Mouse (Mus musculus): ENCODE results near the gene Polq.

Polq gene

DNA sequence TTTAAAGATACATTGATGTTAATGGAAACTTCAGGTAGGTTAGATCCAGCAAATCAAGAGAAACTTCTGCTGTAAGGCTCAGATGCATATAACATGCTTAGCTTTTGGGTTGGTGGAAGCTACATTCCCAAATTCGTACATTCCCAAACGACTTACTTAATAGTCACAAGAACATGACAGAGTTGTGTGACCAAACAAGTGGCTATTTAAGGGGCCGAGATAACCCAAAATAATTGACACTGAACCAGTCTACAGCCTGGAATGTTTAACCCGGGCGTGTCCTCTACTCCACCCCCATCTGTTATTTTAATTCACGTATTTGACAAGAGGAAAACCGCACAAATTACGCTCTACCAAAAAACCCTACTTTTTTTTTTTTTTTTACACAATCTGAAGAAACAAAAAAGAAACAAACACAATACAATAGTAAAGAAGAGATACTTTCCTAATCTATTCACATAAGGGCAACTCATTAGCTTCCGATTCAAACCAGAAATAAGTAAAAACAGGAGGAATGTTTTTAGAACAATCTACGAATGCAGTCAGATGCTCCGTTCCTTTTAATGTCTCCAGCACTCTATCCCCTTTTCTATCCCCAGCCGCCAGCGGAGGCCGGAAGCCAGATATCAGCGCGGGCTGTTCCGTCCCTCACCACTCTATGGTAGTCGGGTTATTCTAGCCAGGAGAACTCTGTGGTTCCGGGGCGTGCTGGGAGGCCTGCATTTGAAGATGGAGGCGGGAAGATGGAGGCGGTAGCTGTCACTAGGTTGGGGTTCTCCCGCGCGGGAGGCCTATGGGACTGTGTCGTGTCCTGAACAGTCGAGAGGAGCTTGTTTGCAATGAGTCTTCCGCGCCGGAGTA, at the start of gene Polq:
TSS of gene Polq (plus strand) at position 726 of the 861 bp plus-strand sequence.
- CTCF ChIA-PET: no interaction called here

- CTCF ChIA-PET: no interaction called here
These were observed 48.2 kb upstream of the Polq start for GRCm38 (mm10) chr16:36963415-36963814.

- CTCF ChIA-PET: interaction anchor here (0.6 kb wide), 1 partner anchor 29 kb away, joined by 16 read pairs; no protein-coding TSS in a partner anchor
These were observed 32.5 kb upstream of the Polq start for GRCm38 (mm10) chr16:36979127-36979526.

DNA sequence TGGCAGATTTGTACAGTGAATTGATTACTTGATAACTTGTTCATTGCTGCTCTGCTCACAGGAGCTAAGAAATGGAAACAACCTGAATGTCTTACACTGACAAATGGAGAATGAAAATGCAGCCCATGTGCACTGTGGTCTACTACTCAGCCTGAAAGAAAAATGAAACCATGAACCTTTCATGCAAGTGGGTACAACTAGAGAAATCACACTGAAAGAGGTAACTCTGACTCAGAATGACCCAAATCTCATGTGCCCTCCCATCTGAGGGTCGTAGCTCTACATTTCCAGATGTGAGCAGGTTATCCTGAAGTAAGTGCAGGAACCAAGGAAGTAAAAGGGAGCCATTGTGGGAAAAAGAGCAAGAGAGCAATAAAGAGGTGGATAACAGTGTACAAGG, 27.8 kb upstream of the Polq start:
- CTCF ChIA-PET: no interaction called here

DNA sequence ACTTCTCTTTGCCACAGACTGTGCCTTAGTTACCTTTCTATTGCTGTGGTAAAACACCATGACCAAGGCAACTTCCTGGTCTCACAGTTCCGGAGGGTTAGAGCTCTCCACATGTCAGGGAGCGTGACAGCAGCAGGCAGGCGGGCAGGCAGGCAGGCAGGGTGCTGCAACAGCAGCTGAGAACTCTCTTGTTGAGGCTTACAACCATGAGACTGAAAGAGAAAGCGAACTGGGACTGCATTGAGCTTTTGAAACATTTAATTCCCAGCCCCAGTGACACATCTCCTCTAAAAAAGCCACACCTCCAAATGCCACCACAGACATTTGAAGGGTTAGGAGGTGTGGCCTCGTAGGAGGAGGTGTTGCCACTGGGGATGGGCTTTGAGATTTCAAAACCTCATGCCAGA, 25.9 kb upstream of the Polq start:
- CTCF ChIA-PET: interaction anchor here (0.6 kb wide), 1 partner anchor 357 kb away, joined by 4 read pairs; no protein-coding TSS in a partner anchor

DNA sequence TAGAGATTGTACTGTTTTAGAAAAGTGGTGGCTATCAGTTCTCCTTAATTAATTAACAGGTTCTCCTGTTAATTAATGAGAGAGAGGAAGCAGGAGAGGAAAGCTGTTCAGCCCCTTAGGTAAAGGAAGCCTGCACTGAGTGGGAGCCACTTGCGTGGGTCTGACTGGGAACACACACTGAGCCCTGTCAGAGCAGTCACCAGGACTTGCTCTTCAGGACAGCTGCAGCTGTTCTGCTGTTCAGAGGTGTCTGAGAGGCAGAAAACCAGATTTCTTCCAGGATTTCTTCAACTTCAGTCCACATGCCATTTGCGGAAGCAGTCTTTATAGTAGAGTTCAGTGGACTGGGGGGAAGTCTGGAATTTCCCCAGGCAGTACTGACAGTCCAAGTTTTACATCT, 24.2 kb upstream of the Polq start:
- CTCF ChIA-PET: no interaction called here

- CTCF ChIA-PET: no interaction called here
These were observed 23.5 kb upstream of the Polq start for GRCm38 (mm10) chr16:36988066-36988465.

- CTCF ChIA-PET: interaction anchor here (0.7 to 0.9 kb wide), 2 partner anchors 20 to 83 kb away, joined by 3 to 4 read pairs; no protein-coding TSS in a partner anchor
These were observed 22.1 kb upstream of the Polq start for GRCm38 (mm10) chr16:36989493-36989892.

DNA sequence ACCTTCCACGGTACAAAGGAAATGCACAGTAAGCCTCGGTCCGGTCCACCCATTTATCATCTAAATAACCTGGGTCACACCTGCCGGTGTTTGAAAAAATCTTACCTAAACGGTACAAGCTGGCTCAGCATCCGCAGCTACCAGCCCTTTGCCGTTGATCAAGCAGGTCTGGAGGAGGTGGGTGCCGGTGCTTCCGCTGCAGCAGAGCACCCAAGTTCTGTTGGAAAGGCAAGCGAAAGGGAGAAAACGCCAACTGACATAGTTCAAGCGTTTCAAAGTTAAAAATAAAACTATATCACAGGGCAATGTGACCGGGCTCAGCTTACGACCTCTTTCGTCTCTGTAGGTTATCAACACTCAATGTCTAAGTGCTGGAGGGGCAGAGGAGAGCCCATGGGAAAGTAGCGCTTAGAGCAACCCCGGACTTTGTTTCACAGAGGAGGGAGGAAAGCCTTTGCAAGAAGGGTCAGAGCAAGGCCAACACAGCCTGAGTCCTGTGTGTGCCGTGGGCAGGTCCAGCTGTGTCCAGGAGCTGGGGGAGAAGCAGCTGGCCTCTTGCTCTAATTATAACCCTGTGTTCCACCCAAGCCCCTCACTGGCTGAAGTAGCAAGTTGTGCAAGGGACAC, 21.5 kb upstream of the Polq start, which contains the start of gene Fbxo40:
TSS of gene Fbxo40 (minus strand) at position 469 of the 627 bp plus-strand sequence.
- CTCF ChIA-PET: interaction anchor here (0.9 kb wide), 1 partner anchor 19 kb away, joined by 4 read pairs; no protein-coding TSS in a partner anchor

GRCm38 (mm10) chr16:36997650-36998049, 13.9 kb upstream of the Polq start:
- CTCF ChIA-PET: no interaction called here

- CTCF ChIA-PET: no interaction called here
These were observed 12.1 kb upstream of the Polq start for GRCm38 (mm10) chr16:36999366-36999972.

GRCm38 (mm10) chr16:37009262-37009661, 2.3 kb upstream of the Polq start:
- CTCF ChIA-PET: interaction anchor here (0.9 kb wide), 1 partner anchor 19 kb away, joined by 4 read pairs; the partner anchor contains the start of gene Fbxo40

DNA sequence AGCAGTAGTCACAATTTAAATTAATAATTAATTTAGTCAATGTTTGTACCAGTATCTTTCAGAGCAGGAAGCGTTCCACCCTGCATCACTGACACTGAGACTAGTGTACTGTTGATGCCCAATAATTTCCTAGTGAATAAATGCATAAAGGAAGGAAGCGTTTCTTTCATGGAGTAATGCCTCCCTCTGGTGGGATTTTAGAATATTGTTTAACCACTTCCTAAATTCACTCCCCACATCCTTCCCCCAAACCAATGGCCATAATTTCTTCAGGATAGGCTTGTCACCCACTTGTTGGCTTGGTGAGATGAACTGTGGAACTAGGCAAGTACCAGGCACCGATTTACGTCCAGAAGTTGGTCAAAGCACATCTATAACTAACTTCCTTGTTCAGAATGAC, 1.2 kb upstream of the Polq start:
- CTCF ChIA-PET: no interaction called here

DNA sequence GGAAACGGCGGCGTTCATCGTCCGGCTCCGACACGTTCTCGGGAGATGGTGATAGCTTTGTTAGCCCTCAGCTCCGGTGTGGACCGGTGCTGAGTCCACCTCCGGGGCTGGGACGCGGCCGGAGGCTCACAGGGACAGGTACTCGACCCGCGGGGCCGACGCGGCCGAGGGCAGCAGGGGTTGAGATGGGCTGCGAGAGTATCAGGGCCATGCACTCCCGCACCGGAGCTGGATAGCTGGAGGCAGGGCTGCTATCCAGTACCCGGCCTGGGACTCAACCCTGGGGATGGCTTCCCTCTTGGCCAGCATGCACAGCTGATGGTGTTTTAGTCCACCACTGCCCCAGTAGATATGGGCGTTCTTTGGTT, 320 bp downstream of the Polq start:
- CTCF ChIA-PET: interaction anchor here (0.6 to 1.2 kb wide), 2 partner anchors 77 kb away, joined by 3 read pairs; partner anchors contain the start of gene Hcls1

DNA sequence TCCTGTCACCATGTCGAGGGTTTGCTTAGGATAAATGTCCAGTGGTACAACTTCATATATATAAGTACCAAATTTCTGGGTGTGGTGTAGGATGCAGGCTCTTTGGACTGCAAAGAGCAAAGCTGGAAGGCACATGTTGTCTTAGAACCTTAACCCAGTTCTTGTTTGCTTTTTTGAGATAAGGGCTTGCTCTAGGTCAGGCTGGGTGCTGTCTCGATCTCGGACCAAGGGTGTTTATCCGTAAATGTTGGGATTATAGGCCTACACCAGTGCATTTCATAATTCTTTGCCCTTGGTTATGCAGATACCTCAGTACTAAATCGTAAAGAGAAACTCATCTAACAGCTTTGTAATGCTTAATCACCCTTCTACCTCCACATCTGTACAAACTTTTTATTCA, 750 bp downstream of the Polq start:
- CTCF ChIA-PET: interaction anchor here (0.6 to 1.2 kb wide), 2 partner anchors 77 kb away, joined by 3 read pairs; partner anchors contain the start of gene Hcls1

DNA sequence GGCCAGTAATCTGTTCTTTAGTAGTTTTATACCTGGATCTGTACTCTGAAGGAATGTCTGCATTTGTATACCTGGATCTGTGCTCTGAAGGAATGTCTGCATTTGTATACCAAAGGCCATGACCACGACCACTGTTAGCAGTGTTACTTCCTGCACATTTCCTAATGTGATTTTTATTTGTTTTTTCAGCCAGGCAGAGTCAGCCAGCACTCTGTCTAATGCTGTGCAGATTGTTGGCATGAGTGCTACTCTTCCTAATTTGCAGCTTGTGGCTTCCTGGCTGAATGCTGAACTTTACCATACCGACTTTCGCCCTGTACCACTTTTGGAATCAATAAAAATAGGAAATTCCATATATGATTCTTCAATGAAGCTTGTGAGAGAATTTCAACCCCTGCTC, 16.0 kb downstream of the Polq start:
- CTCF ChIA-PET: no interaction called here

GRCm38 (mm10) chr16:37031996-37032395, 20.4 kb downstream of the Polq start:
- CTCF ChIA-PET: no interaction called here

DNA sequence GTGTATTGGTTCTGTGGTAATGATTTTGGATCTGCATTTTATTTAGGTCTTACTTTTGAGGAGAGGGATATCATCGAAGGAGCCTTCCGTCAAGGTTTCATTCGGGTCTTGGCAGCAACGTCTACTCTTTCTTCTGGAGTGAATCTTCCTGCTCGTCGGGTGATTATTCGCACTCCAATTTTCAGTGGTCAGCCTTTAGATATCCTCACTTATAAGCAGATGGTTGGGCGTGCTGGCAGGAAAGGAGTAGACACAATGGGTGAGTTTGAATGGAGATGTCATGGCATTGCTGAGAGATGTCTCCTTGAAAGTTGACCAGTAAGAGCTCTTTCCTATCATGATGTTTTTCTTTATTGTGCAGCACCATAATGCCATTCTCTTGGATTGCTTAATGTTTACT, 23.2 kb downstream of the Polq start:
- CTCF ChIA-PET: no interaction called here

DNA sequence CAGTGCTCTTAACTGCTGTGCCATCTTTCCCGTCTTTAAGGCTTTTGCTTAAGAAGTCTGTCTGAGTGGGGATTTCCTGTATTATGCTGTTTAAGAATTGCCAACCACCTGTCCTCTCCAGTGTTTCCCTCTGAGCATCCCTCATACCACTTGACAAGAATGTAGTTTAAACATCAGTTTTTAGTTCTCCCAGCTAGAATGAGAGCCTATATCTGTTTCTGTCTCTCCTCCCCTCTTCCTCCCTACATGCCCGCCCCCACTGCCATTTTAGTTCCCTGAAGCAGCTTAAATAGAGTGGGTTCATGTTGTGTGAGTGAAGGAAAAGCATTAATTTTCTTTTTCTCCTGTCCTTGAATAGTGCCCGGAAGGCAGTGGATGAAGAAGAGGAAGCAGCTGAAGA, 48.0 kb downstream of the Polq start:
- CTCF ChIA-PET: no interaction called here

GRCm38 (mm10) chr16:37061261-37061660, 49.7 kb downstream of the Polq start:
- CTCF ChIA-PET: no interaction called here

- CTCF ChIA-PET: no interaction called here
These were observed 60.8 kb downstream of the Polq start for GRCm38 (mm10) chr16:37072354-37072753.

GRCm38 (mm10) chr16:37089648-37090047, 78.1 kb downstream of the Polq start:
- CTCF ChIA-PET: interaction anchor here (0.7 kb wide), 1 partner anchor 78 kb away, joined by 3 read pairs; no protein-coding TSS in a partner anchor

Data from spleen, embryonic (tissue).